Mouse (Mus musculus): ENCODE measurements at regions not wholly inside any gene's neighbourhood (a gene's known extent, or its start where the extent isn't known, plus 50 kb on each side); places are given as distances from the start of the nearest gene placed in this dataset.
"Not testable (repeated sequence)": the region's sequence is repeated elsewhere in the genome, so short reads cannot be mapped to it uniquely, and the experiment has no call there.

GRCm38 (mm10) chr17:7537210-7537609, 151.9 kb upstream of the Unc93a2 start:
- Histone ChIP-seq H3K27ac (ENCODE audit: control insufficient read depth, insufficient read depth, low read length) (no peak overlapping the region), H3K36me3 (ENCODE audit: control insufficient read depth, insufficient read depth, low read length) (no peaks in the 10 kb centered on the region), H3K4me3 (ENCODE audit: control insufficient read depth, insufficient read depth, low read length) (no peak overlapping the region), H3K4me1 (replicated peaks; ENCODE audit: control insufficient read depth, insufficient read depth, low read length) (no peaks in the 10 kb centered on the region), H3K27me3 (ENCODE audit: control insufficient read depth, insufficient read depth, low read length) (no peaks in the 10 kb centered on the region)
- no peak for TF ChIP-seq POLR2A (IDR thresholded peaks at IDR 0.05; ENCODE audit: control insufficient read depth, extremely low read depth, insufficient read depth, low read length, poor library complexity)
- TF ChIP-seq CTCF (IDR thresholded peaks at IDR 0.05; ENCODE audit: borderline replicate concordance, control insufficient read depth, extremely low read depth, insufficient read depth, low read length, poor library complexity), result no peak
- WGBS, result 91% methylated on average over 5 of the region's 5 CpGs
- DNase-seq, result no peak

GRCm38 (mm10) chr17:7534386-7535059, 149.3 kb upstream of the Unc93a2 start:
- TF ChIP-seq CTCF (IDR thresholded peaks at IDR 0.05; ENCODE audit: borderline replicate concordance, control insufficient read depth, extremely low read depth, insufficient read depth, low read length, poor library complexity) (no peak), POLR2A (IDR thresholded peaks at IDR 0.05; ENCODE audit: control insufficient read depth, extremely low read depth, insufficient read depth, low read length, poor library complexity) (no peak)
- no peaks in the 10 kb centered on the region for H3K27me3 ChIP-seq (ENCODE audit: control insufficient read depth, insufficient read depth, low read length)
- no peaks in the 10 kb centered on the region for H3K36me3 ChIP-seq (ENCODE audit: control insufficient read depth, insufficient read depth, low read length)
- no peaks in the 10 kb centered on the region for H3K4me1 ChIP-seq (replicated peaks; ENCODE audit: control insufficient read depth, insufficient read depth, low read length)
- WGBS, result 98% methylated on average over 6 of the region's 6 CpGs
- no peak for DNase-seq
- no peak overlapping the region for H3K27ac ChIP-seq (ENCODE audit: control insufficient read depth, insufficient read depth, low read length)
- H3K4me3 ChIP-seq (ENCODE audit: control insufficient read depth, insufficient read depth, low read length), result no peak overlapping the region

GRCm38 (mm10) chr17:7533552-7533951, 148.3 kb upstream of the Unc93a2 start:
- H3K36me3 ChIP-seq (ENCODE audit: control insufficient read depth, insufficient read depth, low read length), result no peaks in the 10 kb centered on the region
- no peak for TF ChIP-seq CTCF (IDR thresholded peaks at IDR 0.05; ENCODE audit: borderline replicate concordance, control insufficient read depth, extremely low read depth, insufficient read depth, low read length, poor library complexity)
- no peak for TF ChIP-seq POLR2A (IDR thresholded peaks at IDR 0.05; ENCODE audit: control insufficient read depth, extremely low read depth, insufficient read depth, low read length, poor library complexity)
- no peak for DNase-seq
- H3K4me1 ChIP-seq (replicated peaks; ENCODE audit: control insufficient read depth, insufficient read depth, low read length), result no peaks in the 10 kb centered on the region
- 81% methylated on average over 2 of the region's 2 CpGs for WGBS
- no peak overlapping the region for H3K27ac ChIP-seq (ENCODE audit: control insufficient read depth, insufficient read depth, low read length)
- H3K4me3 ChIP-seq (ENCODE audit: control insufficient read depth, insufficient read depth, low read length), result no peak overlapping the region
- no peaks in the 10 kb centered on the region for H3K27me3 ChIP-seq (ENCODE audit: control insufficient read depth, insufficient read depth, low read length)

- Histone ChIP-seq H3K27me3 (ENCODE audit: control insufficient read depth, insufficient read depth, low read length) (no peaks in the 10 kb centered on the region), H3K4me1 (replicated peaks; ENCODE audit: control insufficient read depth, insufficient read depth, low read length) (no peaks in the 10 kb centered on the region), H3K27ac (ENCODE audit: control insufficient read depth, insufficient read depth, low read length) (no peak overlapping the region), H3K4me3 (ENCODE audit: control insufficient read depth, insufficient read depth, low read length) (no peak overlapping the region), H3K36me3 (ENCODE audit: control insufficient read depth, insufficient read depth, low read length) (no peaks in the 10 kb centered on the region)
- TF ChIP-seq CTCF (IDR thresholded peaks at IDR 0.05; ENCODE audit: borderline replicate concordance, control insufficient read depth, extremely low read depth, insufficient read depth, low read length, poor library complexity) (no peak), POLR2A (IDR thresholded peaks at IDR 0.05; ENCODE audit: control insufficient read depth, extremely low read depth, insufficient read depth, low read length, poor library complexity) (no peak)
- no peak for DNase-seq
- WGBS, result 91% methylated on average over 3 of the region's 3 CpGs
Observed at GRCm38 (mm10) chr17:7532618-7533017, 147.4 kb upstream of the Unc93a2 start.

- no peak overlapping the region for H3K27ac ChIP-seq (ENCODE audit: control insufficient read depth, insufficient read depth, low read length)
- H3K4me1 ChIP-seq (replicated peaks; ENCODE audit: control insufficient read depth, insufficient read depth, low read length), result no peaks in the 10 kb centered on the region
- no peak for DNase-seq
- TF ChIP-seq POLR2A (IDR thresholded peaks at IDR 0.05; ENCODE audit: control insufficient read depth, extremely low read depth, insufficient read depth, low read length, poor library complexity) (no peak), CTCF (IDR thresholded peaks at IDR 0.05; ENCODE audit: borderline replicate concordance, control insufficient read depth, extremely low read depth, insufficient read depth, low read length, poor library complexity) (no peak)
- WGBS, result 87% methylated on average over 5 of the region's 5 CpGs
- no peaks in the 10 kb centered on the region for H3K36me3 ChIP-seq (ENCODE audit: control insufficient read depth, insufficient read depth, low read length)
- H3K27me3 ChIP-seq (ENCODE audit: control insufficient read depth, insufficient read depth, low read length), result no peaks in the 10 kb centered on the region
- H3K4me3 ChIP-seq (ENCODE audit: control insufficient read depth, insufficient read depth, low read length), result no peak overlapping the region
Observed at GRCm38 (mm10) chr17:7529304-7529703, 144.0 kb upstream of the Unc93a2 start.

GRCm38 (mm10) chr17:7527681-7528080, 142.4 kb upstream of the Unc93a2 start:
- H3K36me3 ChIP-seq (ENCODE audit: control insufficient read depth, insufficient read depth, low read length), result no peaks in the 10 kb centered on the region
- WGBS, result 57% methylated on average over 3 of the region's 3 CpGs
- H3K4me1 ChIP-seq (replicated peaks; ENCODE audit: control insufficient read depth, insufficient read depth, low read length), result no peaks in the 10 kb centered on the region

GRCm38 (mm10) chr17:7524497-7524896, 139.2 kb upstream of the Unc93a2 start:
- WGBS, result 93% methylated on average over 11 of the region's 11 CpGs
- H3K4me3 ChIP-seq (ENCODE audit: control insufficient read depth, insufficient read depth, low read length); H3K27me3 ChIP-seq (ENCODE audit: control insufficient read depth, insufficient read depth, low read length); H3K4me1 ChIP-seq (replicated peaks; ENCODE audit: control insufficient read depth, insufficient read depth, low read length); H3K36me3 ChIP-seq (ENCODE audit: control insufficient read depth, insufficient read depth, low read length); H3K27ac ChIP-seq (ENCODE audit: control insufficient read depth, insufficient read depth, low read length); DNase-seq: not testable (repeated sequence)

More at GRCm38 (mm10) chr17:7527681-7528080, 142.4 kb upstream of the Unc93a2 start:
- no peak overlapping the region for H3K27ac ChIP-seq (ENCODE audit: control insufficient read depth, insufficient read depth, low read length)
- DNase-seq, result no peak
- no peak for TF ChIP-seq POLR2A (IDR thresholded peaks at IDR 0.05; ENCODE audit: control insufficient read depth, extremely low read depth, insufficient read depth, low read length, poor library complexity)
- TF ChIP-seq CTCF (IDR thresholded peaks at IDR 0.05; ENCODE audit: borderline replicate concordance, control insufficient read depth, extremely low read depth, insufficient read depth, low read length, poor library complexity), result no peak
- H3K27me3 ChIP-seq (ENCODE audit: control insufficient read depth, insufficient read depth, low read length), result no peaks in the 10 kb centered on the region
- H3K4me3 ChIP-seq (ENCODE audit: control insufficient read depth, insufficient read depth, low read length), result no peak overlapping the region

All from thymus, adult 2 months (tissue).